Mouse (Mus musculus): Measurements from ENCODE around the gene Vmn1r50. TPM values are rescaled to one million over a fixed set of nuclear protein-coding genes. Genes with fewer than 3 reads are reported as not detected.
"Not testable (repeated sequence)": the region's sequence is repeated elsewhere in the genome, so short reads cannot be mapped to it uniquely, and the experiment has no call there.

Vmn1r50 gene
- total RNA-seq (2015) (not detected in 2 replicates), total RNA-seq (2017) (not detected in 2 replicates)

- no peak for ATAC-seq (ENCODE audit: poor library complexity, severe bottlenecking)
These were observed at the start of gene Vmn1r50 for GRCm38 (mm10) chr6:90101130-90101529. Gene Vmn1r50, plus strand, starts transcription at chr6:90101430.

DNA sequence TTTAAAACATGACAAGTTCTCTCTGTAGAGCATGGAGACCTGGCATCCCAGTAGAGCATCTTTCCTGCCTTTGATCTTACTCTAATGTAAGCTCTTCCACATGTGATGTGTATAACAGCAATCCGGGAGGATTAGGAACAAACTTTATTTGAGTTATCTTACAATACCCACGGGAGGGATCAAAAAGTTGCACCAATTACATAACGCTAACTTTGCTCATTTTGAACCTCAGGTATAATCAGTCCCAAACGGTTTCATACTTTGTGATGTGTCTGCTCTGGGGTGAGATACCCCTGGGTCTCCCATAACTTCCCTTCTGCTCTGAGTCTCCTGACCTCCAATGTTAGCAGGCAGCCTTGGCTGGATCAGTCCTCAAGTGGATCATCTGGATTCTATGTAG lies 22.8 kb upstream of the Vmn1r50 start, which contains the start of gene Vmn1r49:
Gene Vmn1r49 (minus strand): TSS at position 101 of the 400 bp plus-strand sequence.
- no peak for ATAC-seq (ENCODE audit: poor library complexity, severe bottlenecking)

GRCm38 (mm10) chr6:90100566-90100965 lies 664 bp upstream of the Vmn1r50 start:
- ATAC-seq (ENCODE audit: poor library complexity, severe bottlenecking), result no peak

- not testable (repeated sequence) for ATAC-seq (ENCODE audit: poor library complexity, severe bottlenecking)
These were observed 21.1 kb downstream of the Vmn1r50 start, which contains the start of gene Vmn1r51 for GRCm38 (mm10) chr6:90122296-90122695. Gene Vmn1r51, plus strand, starts transcription at chr6:90122596.

Other genes with a start within 250 kb of the Vmn1r50 start
- not detected in 2 replicates for gene Vmn1r42, start 225.0 kb upstream of the Vmn1r50 start, total RNA-seq (2015)
- not detected in 2 replicates for gene Vmn1r42, start 225.0 kb upstream of the Vmn1r50 start, total RNA-seq (2017)
- not detected in 2 replicates for gene Vmn1r43, start 225.0 kb upstream of the Vmn1r50 start, total RNA-seq (2015)
- gene Vmn1r43, start 225.0 kb upstream of the Vmn1r50 start, total RNA-seq (2017), result not detected in 2 replicates
- not detected in 2 replicates for gene Vmn1r44, start 217.8 kb upstream of the Vmn1r50 start, total RNA-seq (2015)
- not detected in 2 replicates for gene Vmn1r44, start 217.8 kb upstream of the Vmn1r50 start, total RNA-seq (2017)
- not detected in 2 replicates for gene Vmn1r45, start 160.8 kb upstream of the Vmn1r50 start, total RNA-seq (2015)
- gene Vmn1r45, start 160.8 kb upstream of the Vmn1r50 start, total RNA-seq (2017), result not detected in 2 replicates
- gene Vmn1r46, start 132.1 kb upstream of the Vmn1r50 start, total RNA-seq (2015), result not detected in 2 replicates
- not detected in 2 replicates for gene Vmn1r46, start 132.1 kb upstream of the Vmn1r50 start, total RNA-seq (2017)
- gene Vmn1r47, start 85.3 kb upstream of the Vmn1r50 start, total RNA-seq (2015), result not detected in 2 replicates
- gene Vmn1r47, start 85.3 kb upstream of the Vmn1r50 start, total RNA-seq (2017), result not detected in 2 replicates
- gene Vmn1r48, start 64.6 kb upstream of the Vmn1r50 start, total RNA-seq (2015), result not detected in 2 replicates
- gene Vmn1r48, start 64.6 kb upstream of the Vmn1r50 start, total RNA-seq (2017), result not detected in 2 replicates
- not detected in 2 replicates for gene Vmn1r49, start 22.9 kb upstream of the Vmn1r50 start, total RNA-seq (2015)
- not detected in 2 replicates for gene Vmn1r49, start 22.9 kb upstream of the Vmn1r50 start, total RNA-seq (2017)
- not detected in 2 replicates for gene Vmn1r51, start 21.2 kb downstream of the Vmn1r50 start, total RNA-seq (2015)
- not detected in 2 replicates for gene Vmn1r51, start 21.2 kb downstream of the Vmn1r50 start, total RNA-seq (2017)
- gene Vmn1r52, start 73.4 kb downstream of the Vmn1r50 start, total RNA-seq (2015), result not detected in 2 replicates
- not detected in 2 replicates for gene Vmn1r52, start 73.4 kb downstream of the Vmn1r50 start, total RNA-seq (2017)
- gene V1ra8, start 101.4 kb downstream of the Vmn1r50 start, total RNA-seq (2015), result not detected in 2 replicates
- gene V1ra8, start 101.4 kb downstream of the Vmn1r50 start, total RNA-seq (2017), result not detected in 2 replicates
- gene Vmn1r53, start 123.0 kb downstream of the Vmn1r50 start, total RNA-seq (2015), result not detected in 2 replicates
- not detected in 2 replicates for gene Vmn1r53, start 123.0 kb downstream of the Vmn1r50 start, total RNA-seq (2017)
- gene Vmn1r54, start 144.9 kb downstream of the Vmn1r50 start, total RNA-seq (2015), result not detected in 2 replicates
- gene Vmn1r54, start 144.9 kb downstream of the Vmn1r50 start, total RNA-seq (2017), result not detected in 2 replicates
- not detected in 2 replicates for gene BC048671, start 199.8 kb downstream of the Vmn1r50 start, total RNA-seq (2015)
- not detected in 2 replicates for gene BC048671, start 199.8 kb downstream of the Vmn1r50 start, total RNA-seq (2017)
- 9.0 and 12.4 TPM in 2 replicates for gene Chst13, start 223.8 kb downstream of the Vmn1r50 start, total RNA-seq (2015)
- 4.4 and 6.3 TPM in 2 replicates for gene Chst13, start 223.8 kb downstream of the Vmn1r50 start, total RNA-seq (2017)
- not detected in 2 replicates for gene Uroc1, start 231.9 kb downstream of the Vmn1r50 start, total RNA-seq (2015)
- gene Uroc1, start 231.9 kb downstream of the Vmn1r50 start, total RNA-seq (2017), result not detected in 2 replicates

All from megakaryocyte, adult 5-6 weeks (primary cell).